Mouse (Mus musculus) C2C12 (cell line): ENCODE data around the gene Ggt5.

Experiments used
- CEBPB ChIP-seq: IDR thresholded peaks from one replicate; pipeline ENCODE4 v1.6.1; 2011; ENCODE audit warnings: low read depth, mild to moderate bottlenecking, control low read depth, moderate library complexity
- CTCF ChIP-seq: IDR thresholded peaks from one replicate; pipeline ENCODE4 v1.5.1; 2011; ENCODE audit not compliant: control insufficient read depth, insufficient read depth, insufficient read length
- MAX ChIP-seq: IDR thresholded peaks from one replicate; pipeline ENCODE4 v1.6.1; 2011; ENCODE audit warnings: mild to moderate bottlenecking, control low read depth
- MYOD1 ChIP-seq: IDR thresholded peaks from one replicate; pipeline ENCODE4 v1.6.1; 2011; ENCODE audit warnings: low read depth; ENCODE audit not compliant: control insufficient read depth, insufficient read length
- MYOG ChIP-seq: IDR thresholded peaks from one replicate; pipeline ENCODE4 v1.6.1; 2011; ENCODE audit not compliant: control insufficient read depth, insufficient read length; ENCODE audit errors: extremely low read depth
- USF1 ChIP-seq: IDR thresholded peaks from one replicate; pipeline ENCODE4 v1.6.1; 2011; ENCODE audit warnings: low read depth, mild to moderate bottlenecking, control low read depth, moderate library complexity

GRCm38 (mm10) chr10:75561071-75561654 lies 28.0 kb upstream of the Ggt5 start, which contains the start of gene Ggt1:
- TF ChIP-seq CTCF = no peak
- no peak for TF ChIP-seq MYOD1
- TF ChIP-seq MAX = no peak
- no peak for TF ChIP-seq MYOG
- TF ChIP-seq USF1 = no peak
- TF ChIP-seq CEBPB = no peak
